Mouse (Mus musculus) bone marrow macrophage, adult 2 months (primary cell): ENCODE data around the gene Acadvl. TPM values are rescaled to one million over a fixed set of nuclear protein-coding genes. Genes with fewer than 3 reads are reported as not detected.
A peak's percentile ranks its signal among the peaks of the same experiment; 100 is the strongest.

Experiments used
- H3K27ac ChIP-seq: 2 replicates; pipeline ENCODE4 v1.5.1; 2012; ENCODE audit warnings: low read depth, low read length; ENCODE audit not compliant: insufficient read depth
- H3K4me1 ChIP-seq: 2 replicates; pipeline ENCODE4 v1.6.1; 2012; ENCODE audit warnings: low read length; ENCODE audit not compliant: control insufficient read depth, insufficient read depth
- H3K4me3 ChIP-seq: 2 replicates; pipeline ENCODE4 v1.5.1; 2012; ENCODE audit warnings: mild to moderate bottlenecking, low read length, moderate library complexity; ENCODE audit not compliant: insufficient read depth
- CTCF ChIP-seq: IDR thresholded peaks from 2 replicates; pipeline ENCODE4 v1.5.1; 2012; ENCODE audit warnings: low read depth, mild to moderate bottlenecking, low read length, moderate library complexity
- POLR2A ChIP-seq: IDR thresholded peaks from 2 replicates; pipeline ENCODE4 v1.6.1; 2012; ENCODE audit warnings: mild to moderate bottlenecking, low read depth, low read length, borderline replicate concordance
- polyA plus RNA-seq: library from polyadenylated mRNA; stranded (reverse); fragments of >200 nt; gene quantifications from 2 replicates; pipeline ENCODE4 v1.2.4, GENCODE M21; 2012; ENCODE audit not compliant: missing spikeins, insufficient read depth, insufficient read length

The Acadvl gene
- polyA plus RNA-seq, 1 experiment, result 51.3 TPM

DNA sequence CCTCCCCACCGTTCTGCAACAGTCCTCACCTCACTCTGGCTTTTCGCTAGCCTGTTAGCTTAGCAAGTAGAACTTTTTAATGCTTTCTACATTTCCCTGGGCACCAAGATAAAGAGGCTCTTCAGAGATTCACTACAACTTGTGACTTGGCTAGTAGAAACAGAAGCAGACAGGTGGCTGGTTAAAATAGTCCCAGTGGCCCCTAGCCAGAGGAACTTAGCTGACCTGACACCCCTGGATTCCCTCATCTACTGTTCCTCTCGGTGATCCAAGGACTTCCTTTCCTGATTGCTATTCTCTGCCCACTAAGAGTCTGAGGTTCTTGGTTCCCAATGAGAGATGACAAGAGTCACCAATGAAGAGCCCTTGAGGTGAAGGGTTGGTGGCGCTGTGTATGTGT is 31.8 kb downstream of the Acadvl start:
- Histone ChIP-seq H3K4me1 (peaks cover 13% of the 10 kb centered on the region), H3K27ac (no peak overlapping the region), H3K4me3 (no peak overlapping the region)
- TF ChIP-seq CTCF (no peak), POLR2A (no peak)

DNA sequence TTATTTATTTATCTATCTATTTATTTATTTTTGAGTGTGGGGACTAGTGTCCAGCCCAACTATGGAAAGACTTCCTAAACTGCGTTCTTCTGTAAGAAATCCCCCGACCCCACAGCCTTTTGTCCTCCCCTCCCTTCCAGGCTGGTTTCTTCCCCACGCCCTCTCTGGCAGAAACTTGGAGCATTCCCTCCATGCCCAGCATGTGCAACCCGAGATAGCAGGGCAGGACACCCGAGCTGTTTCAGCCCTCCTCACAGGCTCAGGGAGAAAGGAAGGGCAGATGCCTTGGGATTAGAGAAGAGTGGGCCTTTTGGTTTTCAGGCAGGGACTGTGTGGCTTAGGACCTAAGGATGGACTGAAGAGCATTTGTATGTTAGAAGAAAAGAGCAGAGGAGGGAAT is 32.3 kb downstream of the Acadvl start:
- H3K27ac ChIP-seq, result no peak overlapping the region
- TF ChIP-seq CTCF (no peak), POLR2A (no peak)
- peak overlapping the region; percentile 99; the same call in 1 of the 2 replicates for H3K4me3 ChIP-seq
- H3K4me1 ChIP-seq, result peaks cover 13% of the 10 kb centered on the region

- Histone ChIP-seq H3K4me1 (peaks cover 13% of the 10 kb centered on the region), H3K4me3 (peak within 1 kb of the TSS; percentile 99), H3K27ac (peak within 1 kb of the TSS; percentile 81)
- TF ChIP-seq POLR2A (no peak), CTCF (no peak)
Observed at GRCm38 (mm10) chr11:69982225-69982624, 33.0 kb downstream of the Acadvl start, which contains the start of gene Elp5. Gene Elp5, minus strand, starts transcription at chr11:69982517.

GRCm38 (mm10) chr11:69981141-69981762 is 34.0 kb downstream of the Acadvl start, which contains the start of gene Ctdnep1:
Gene Ctdnep1, plus strand, starts transcription at chr11:69981156.
- H3K4me3 ChIP-seq, result peak within 1 kb of the TSS; percentile 99
- peak within 1 kb of the TSS; percentile 97 for H3K27ac ChIP-seq
- TF ChIP-seq POLR2A, result no peak
- TF ChIP-seq CTCF, result no peak
- peaks cover 13% of the 10 kb centered on the region for H3K4me1 ChIP-seq

DNA sequence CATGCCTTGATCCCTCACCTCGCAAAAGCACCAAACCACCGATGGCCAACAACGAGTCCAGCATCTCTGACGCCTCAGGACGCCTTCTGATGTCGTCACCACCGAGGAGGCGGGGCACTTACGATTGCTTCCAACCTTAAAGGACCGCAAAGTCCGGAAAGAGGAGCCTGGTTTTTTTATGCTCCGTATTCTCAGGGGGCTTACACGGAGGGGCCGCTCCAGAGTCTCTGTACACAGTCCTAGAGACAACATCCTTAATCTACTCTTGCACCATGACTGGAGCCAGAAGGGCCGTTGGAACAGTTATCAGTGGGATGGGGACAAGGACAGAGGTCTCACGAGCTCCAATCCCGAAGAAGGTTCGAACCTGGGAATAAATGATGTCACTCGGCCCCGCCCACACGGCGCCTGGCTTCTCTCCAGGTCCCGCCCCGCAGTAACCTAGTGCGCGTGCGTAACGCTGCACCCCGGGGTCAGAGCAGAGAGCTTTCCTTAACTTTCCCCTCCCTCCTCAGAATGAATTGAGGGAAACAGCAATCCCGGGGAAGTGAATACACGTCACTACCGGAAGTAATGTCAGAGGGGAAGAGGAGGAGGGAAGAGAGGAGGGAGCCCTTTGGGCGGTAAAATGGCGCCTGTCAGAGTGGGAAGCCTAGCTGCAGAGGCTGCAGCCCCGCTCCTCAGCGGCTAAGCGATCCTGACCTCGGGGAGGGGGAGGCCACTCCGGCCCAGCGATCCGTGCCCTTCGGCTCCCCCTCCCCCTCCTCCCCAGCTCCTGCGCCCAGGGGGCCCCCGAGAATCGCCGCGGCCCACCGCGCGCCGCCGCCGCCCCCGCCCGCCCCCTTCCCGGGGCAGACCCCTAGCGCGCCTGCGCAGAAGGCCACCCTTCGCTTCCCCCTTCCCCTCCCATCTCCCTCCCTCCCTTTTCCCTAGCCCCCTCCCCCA is 34.7 kb downstream of the Acadvl start:
- peak overlapping the region; percentile 97 for H3K27ac ChIP-seq
- TF ChIP-seq POLR2A (peak; percentile 5; the same call in 1 of the 2 replicates), CTCF (no peak)
- H3K4me3 ChIP-seq, result peak overlapping the region; percentile 99
- peaks cover 13% of the 10 kb centered on the region for H3K4me1 ChIP-seq

GRCm38 (mm10) chr11:69979827-69980195 is 35.4 kb downstream of the Acadvl start:
- Histone ChIP-seq H3K4me1 (peaks cover 13% of the 10 kb centered on the region), H3K4me3 (peak overlapping the region; percentile 91), H3K27ac (peak overlapping the region; percentile 37)
- no peak for TF ChIP-seq POLR2A
- no peak for TF ChIP-seq CTCF

GRCm38 (mm10) chr11:69976271-69976670 is 38.9 kb downstream of the Acadvl start:
- H3K27ac ChIP-seq, result no peak overlapping the region
- TF ChIP-seq CTCF (no peak), POLR2A (no peak)
- H3K4me3 ChIP-seq, result no peak overlapping the region
- peaks cover 12% of the 10 kb centered on the region for H3K4me1 ChIP-seq

GRCm38 (mm10) chr11:69974907-69975306 is 40.3 kb downstream of the Acadvl start:
- H3K27ac ChIP-seq, result no peak overlapping the region
- TF ChIP-seq CTCF (no peak), POLR2A (no peak)
- H3K4me1 ChIP-seq, result peaks cover 12% of the 10 kb centered on the region
- H3K4me3 ChIP-seq, result no peak overlapping the region

- H3K4me3 ChIP-seq, result no peak overlapping the region
- no peak overlapping the region for H3K27ac ChIP-seq
- peaks cover 8% of the 10 kb centered on the region for H3K4me1 ChIP-seq
- TF ChIP-seq POLR2A (no peak), CTCF (no peak)
Observed at GRCm38 (mm10) chr11:69970775-69971174, 44.4 kb downstream of the Acadvl start.

- H3K4me1 ChIP-seq, result peaks cover 8% of the 10 kb centered on the region
- TF ChIP-seq POLR2A, result no peak
- TF ChIP-seq CTCF, result no peak
- no peak overlapping the region for H3K4me3 ChIP-seq
- H3K27ac ChIP-seq, result no peak overlapping the region
Observed at GRCm38 (mm10) chr11:69970222-69970621, 45.0 kb downstream of the Acadvl start.
